Mouse (Mus musculus) embryonic fibroblast, embryonic 13.5 days (primary cell): ENCODE data around the gene Gfod2. TPM values are rescaled to one million over a fixed set of nuclear protein-coding genes. Genes with fewer than 3 reads are reported as not detected.

Experiments
- H3K27ac ChIP-seq: 2 replicates; pipeline ENCODE4 v1.5.1; 2012; ENCODE audit warnings: low read length, control low read depth, inconsistent platforms; ENCODE audit not compliant: insufficient read depth
- H3K4me1 ChIP-seq: 2 replicates; pipeline ENCODE4 v1.6.1; 2011; ENCODE audit warnings: low read length; ENCODE audit not compliant: control insufficient read depth, insufficient read depth
- H3K4me3 ChIP-seq: 2 replicates; pipeline ENCODE4 v1.5.1; 2011; ENCODE audit warnings: mild to moderate bottlenecking, control low read depth, low read length; ENCODE audit not compliant: insufficient read depth
- CTCF ChIP-seq: IDR thresholded peaks from 2 replicates; pipeline ENCODE4 v1.5.1; 2011; ENCODE audit warnings: mild to moderate bottlenecking, control low read depth, low read length, moderate library complexity, borderline replicate concordance; ENCODE audit not compliant: insufficient read depth
- POLR2A ChIP-seq: IDR thresholded peaks from 2 replicates; pipeline ENCODE4 v1.6.1; 2011; ENCODE audit warnings: low read depth, mild to moderate bottlenecking, control low read depth, low read length, moderate library complexity
- polyA plus RNA-seq: library from polyadenylated mRNA; stranded (reverse); fragments of >200 nt; gene quantifications from 2 replicates; pipeline ENCODE4 v1.2.4, GENCODE M21; 2011; ENCODE audit warnings: low read depth; ENCODE audit not compliant: missing spikeins, insufficient read length

Gfod2 gene
- polyA plus RNA-seq, 1 experiment = 5.6 TPM

DNA sequence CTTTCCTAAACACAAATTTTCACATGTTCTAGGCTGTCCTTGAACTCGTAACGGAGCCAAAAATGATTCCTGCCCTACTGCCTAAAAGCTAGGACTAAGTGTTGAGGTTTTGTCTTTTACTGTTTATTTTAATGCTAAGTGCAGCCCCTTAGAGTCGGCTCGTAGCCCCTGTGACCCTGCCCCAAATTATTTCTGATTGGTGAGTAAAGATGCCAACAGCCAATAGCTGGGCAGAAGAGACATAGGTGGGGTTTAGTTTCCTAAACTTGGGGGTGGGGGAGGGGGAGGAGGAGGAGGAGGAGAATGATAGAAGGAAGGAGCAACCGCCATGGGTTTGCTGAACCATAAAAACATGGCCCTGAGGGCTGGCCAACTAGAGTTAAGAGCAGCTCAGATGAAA is 32.7 kb downstream of the Gfod2 start:
- no peak overlapping the region for H3K27ac ChIP-seq
- H3K4me1 ChIP-seq = no peaks in the 10 kb centered on the region
- no peak overlapping the region for H3K4me3 ChIP-seq
- TF ChIP-seq CTCF = no peak
- TF ChIP-seq POLR2A = no peak

DNA sequence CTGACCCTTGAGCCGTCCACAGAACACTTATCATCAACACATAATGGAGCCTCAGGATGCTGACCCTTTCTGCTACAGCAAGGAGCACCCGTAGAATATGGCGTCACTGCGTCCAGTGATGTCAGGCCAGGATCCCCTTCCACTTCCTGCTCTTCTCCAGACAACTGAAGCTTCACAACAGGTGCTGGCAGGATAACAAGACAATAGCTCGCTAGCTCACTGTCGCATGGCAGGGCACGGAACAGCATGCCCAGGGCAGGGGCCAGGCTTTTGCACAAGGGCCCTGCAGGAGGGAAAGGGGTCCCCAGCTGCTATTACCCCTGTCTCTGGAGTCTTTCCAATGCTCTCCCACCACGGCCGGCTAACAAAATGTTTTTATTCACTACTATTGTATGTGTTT is 35.6 kb downstream of the Gfod2 start:
- TF ChIP-seq POLR2A (no peak), CTCF (no peak)
- H3K27ac ChIP-seq = no peak overlapping the region
- no peaks in the 10 kb centered on the region for H3K4me1 ChIP-seq
- H3K4me3 ChIP-seq = no peak overlapping the region

DNA sequence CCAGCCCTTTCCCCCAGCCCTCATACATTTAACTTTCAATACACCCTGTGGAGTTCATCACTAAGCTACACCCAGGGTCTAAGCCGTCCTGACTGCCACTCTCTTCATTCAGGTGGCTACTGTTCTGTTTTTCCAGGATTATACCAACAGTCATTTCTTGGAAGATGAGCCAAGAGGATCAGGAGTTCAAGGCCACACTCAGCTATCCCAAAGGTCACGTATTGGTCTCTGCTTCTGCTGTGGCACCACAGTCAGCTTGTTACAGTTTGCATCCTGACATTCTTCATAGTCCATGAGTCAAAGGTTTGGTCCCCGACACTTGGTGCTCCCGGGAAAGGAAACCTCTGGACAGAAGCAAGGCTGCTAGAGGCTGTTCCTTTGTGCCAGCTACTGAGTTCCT is 38.8 kb downstream of the Gfod2 start:
- TF ChIP-seq POLR2A (no peak), CTCF (no peak)

GRCm38 (mm10) chr8:105716302-105716945 is 42.0 kb downstream of the Gfod2 start:
- TF ChIP-seq POLR2A = no peak
- no peak for TF ChIP-seq CTCF
- Histone ChIP-seq H3K4me1 (no peaks in the 10 kb centered on the region), H3K4me3 (no peak overlapping the region), H3K27ac (no peak overlapping the region)

More for the DNA sequence above, 38.8 kb downstream of the Gfod2 start:
- Histone ChIP-seq H3K4me3 (no peak overlapping the region), H3K4me1 (no peaks in the 10 kb centered on the region), H3K27ac (no peak overlapping the region)

DNA sequence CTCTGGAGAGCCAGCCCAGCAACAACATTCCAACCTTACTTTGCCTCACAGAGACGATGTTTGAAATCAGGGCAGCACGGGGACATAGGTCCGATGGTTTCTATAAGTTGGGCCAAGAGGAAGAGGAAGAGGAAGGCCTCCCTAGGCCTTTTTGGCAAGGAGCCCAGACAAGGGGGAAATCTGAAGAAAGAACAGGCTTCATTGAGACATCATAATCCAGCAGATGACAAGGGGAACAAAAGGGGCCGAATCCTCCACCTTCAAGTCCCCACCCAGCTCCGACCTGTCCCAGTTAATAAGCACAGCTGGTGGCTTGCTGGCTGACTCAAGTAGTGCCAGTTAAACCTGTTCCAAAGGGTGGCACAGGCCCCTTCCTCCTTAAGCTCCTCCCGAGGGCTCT is 43.4 kb downstream of the Gfod2 start:
- no peak overlapping the region for H3K4me3 ChIP-seq
- no peak for TF ChIP-seq CTCF
- TF ChIP-seq POLR2A = no peak
- no peak overlapping the region for H3K27ac ChIP-seq
- H3K4me1 ChIP-seq = no peaks in the 10 kb centered on the region

DNA sequence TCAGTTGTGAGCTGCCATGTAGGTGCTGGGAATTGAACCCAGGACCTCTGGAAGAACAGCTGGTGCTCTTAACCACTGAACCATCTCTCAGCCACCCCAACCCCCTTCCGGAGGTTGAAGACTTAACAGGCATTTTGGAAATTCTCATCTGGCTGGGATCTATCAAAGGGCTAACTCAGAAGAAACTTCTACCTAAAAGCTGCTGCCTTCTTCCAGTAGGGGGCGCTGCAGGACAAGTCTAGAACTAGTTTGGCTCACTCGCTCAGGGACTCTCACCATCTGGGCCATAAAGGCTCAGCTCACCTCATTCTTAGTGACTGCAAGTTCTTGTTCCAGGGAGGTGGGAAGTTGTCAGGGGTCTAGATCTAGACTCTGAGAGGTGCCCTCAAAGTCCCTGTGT is 44.3 kb downstream of the Gfod2 start:
- Histone ChIP-seq H3K27ac (no peak overlapping the region), H3K4me3 (no peak overlapping the region), H3K4me1 (no peaks in the 10 kb centered on the region)
- peak; percentile 56; the same call in 1 of the 2 replicates for TF ChIP-seq CTCF
- no peak for TF ChIP-seq POLR2A

DNA sequence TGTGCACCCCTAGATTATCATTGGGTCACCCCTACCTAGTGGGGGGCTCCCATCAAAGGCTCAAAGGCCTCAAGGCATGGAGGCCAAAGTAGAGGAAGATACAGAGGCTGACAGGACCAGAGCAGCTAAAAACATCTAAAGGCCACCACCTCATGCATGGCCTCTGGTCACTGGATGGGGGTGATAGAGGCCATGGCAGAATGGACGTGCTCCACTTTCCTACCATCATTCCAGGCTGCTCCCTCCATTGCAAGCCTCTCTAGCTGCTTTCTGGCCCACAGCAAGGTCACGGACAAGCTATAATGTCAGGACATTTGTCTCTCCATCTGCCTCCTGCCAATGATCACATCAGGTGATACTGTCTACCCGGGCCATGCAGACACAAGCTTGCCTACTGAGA is 46.2 kb downstream of the Gfod2 start:
- H3K4me3 ChIP-seq = no peak overlapping the region
- no peaks in the 10 kb centered on the region for H3K4me1 ChIP-seq
- H3K27ac ChIP-seq = no peak overlapping the region
- TF ChIP-seq CTCF (no peak), POLR2A (no peak)

GRCm38 (mm10) chr8:105709317-105709716 is 49.1 kb downstream of the Gfod2 start:
- Histone ChIP-seq H3K4me3 (no peak overlapping the region), H3K4me1 (no peaks in the 10 kb centered on the region), H3K27ac (no peak overlapping the region)
- TF ChIP-seq POLR2A (no peak), CTCF (no peak)

- TF ChIP-seq POLR2A (no peak), CTCF (no peak)
- Histone ChIP-seq H3K4me1 (no peaks in the 10 kb centered on the region), H3K27ac (no peak overlapping the region), H3K4me3 (no peak overlapping the region)
These were observed 49.8 kb downstream of the Gfod2 start for GRCm38 (mm10) chr8:105708675-105709074.

DNA sequence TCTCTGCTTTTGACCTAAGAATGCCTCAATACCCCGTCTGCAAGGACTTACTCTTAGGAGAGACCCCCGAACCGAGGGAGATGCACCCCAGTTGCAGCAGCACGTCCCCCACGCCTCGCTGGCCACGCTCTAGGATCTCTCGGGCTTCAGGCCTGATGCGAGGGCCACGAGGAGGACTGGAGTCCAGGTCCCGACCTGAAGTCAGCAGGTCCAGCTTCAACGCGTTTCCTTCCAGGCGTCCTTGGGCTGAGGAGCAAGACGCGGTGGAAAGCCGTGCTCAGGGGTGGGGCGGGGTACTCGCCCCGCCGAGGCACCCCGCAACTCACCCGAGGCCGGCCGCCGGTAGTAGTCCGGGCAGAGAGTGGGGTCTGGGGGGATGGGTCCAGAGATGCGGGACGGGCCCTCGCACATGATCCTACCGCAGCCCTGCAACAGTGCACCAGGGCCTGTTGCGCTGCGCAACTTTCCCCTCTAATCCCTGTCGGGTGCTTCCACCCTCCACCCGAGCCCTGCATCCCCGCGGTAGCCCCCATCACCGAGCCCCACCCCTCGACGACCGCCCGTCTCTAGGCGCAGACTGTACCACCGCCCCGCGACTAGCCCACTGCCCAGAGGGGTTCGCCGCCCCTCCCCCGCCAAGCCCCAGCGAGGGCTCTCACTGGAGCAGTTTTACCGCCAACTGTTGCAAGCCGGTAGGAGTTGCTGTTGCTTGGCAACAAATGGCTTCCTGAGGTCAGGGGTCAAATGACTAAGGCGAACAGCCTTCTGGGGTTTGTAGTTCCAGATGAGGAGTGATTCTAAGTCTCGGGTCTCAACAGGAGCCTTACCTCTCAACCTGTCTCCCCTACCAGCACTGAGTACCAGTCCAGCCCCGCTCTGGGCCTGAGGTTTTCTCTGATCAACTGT is 50.7 kb downstream of the Gfod2 start, which contains the start of the genes 4933405L10Rik and Enkd1:
4933405L10Rik (plus strand) TSS at position 158 of the 906 bp plus-strand sequence.
Enkd1 (minus strand) TSS at position 713 of the 906 bp plus-strand sequence.
- TF ChIP-seq POLR2A = 0 out of 2 replicates have a peak, but pooled peaks have one; percentile 17
- TF ChIP-seq CTCF = no peak

More for the DNA sequence above, 50.7 kb downstream of the Gfod2 start, which contains the start of the genes 4933405L10Rik and Enkd1:
- no peak within 1 kb of the TSS for H3K27ac ChIP-seq
- peak within 1 kb of the TSS; percentile 79 for H3K4me3 ChIP-seq
- no peaks in the 10 kb centered on the region for H3K4me1 ChIP-seq
